Mouse (Mus musculus) cortical plate, adult 2 months (tissue): Measurements from ENCODE around the gene Traf3ip3.

Source experiments
- CTCF ChIP-seq: fragments of 200-500 bp; IDR thresholded peaks from 2 replicates; pipeline ENCODE4 v1.5.1; 2011; ENCODE audit warnings: mild to moderate bottlenecking, control low read depth, low read length; ENCODE audit not compliant: insufficient read depth; ENCODE audit errors: extremely low read depth
- POLR2A ChIP-seq: fragments of 200-500 bp; IDR thresholded peaks from 2 replicates; pipeline ENCODE4 v1.6.1; 2011; ENCODE audit warnings: mild to moderate bottlenecking, low read length, control low read depth; ENCODE audit not compliant: insufficient read depth; ENCODE audit errors: extremely low read depth

GRCm38 (mm10) chr1:193157111-193157492 lies 44.4 kb downstream of the Traf3ip3 start:
- no peak for TF ChIP-seq POLR2A
- TF ChIP-seq CTCF, result no peak
